ENCODE assay signal across 30 mouse cellular contexts in the genomic region with DNA sequence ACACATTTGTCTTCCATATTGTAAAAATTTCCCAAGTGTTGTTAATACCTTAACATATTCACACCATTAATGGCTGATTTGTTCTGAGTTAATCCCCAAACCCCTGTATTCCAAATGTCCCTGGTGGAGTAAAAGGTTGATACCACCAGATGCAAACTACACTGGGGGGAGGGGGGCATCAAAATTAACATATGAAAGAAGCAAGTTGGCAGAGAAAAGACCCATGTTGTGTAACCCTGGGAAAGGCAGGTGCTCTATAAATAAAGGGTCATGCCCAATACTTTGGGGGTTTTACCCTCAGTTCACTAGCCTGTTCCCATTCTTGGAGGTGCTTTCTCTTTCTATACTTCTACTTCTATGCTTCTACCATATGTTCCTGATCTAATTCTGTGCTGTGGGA.
A peak's percentile ranks its signal among the peaks of the same experiment; 100 is the strongest.
DNase-seq lines count a peak whose midpoint lies in the region; ATAC-seq and TF ChIP-seq lines count a peak whose summit lies in the region.
"Had no signal": no experiment of that assay in that cellular context is flagged by ENCODE, and none has a peak within 500 bp of the region (broad histone marks: within the 10 kb centered on the region; RNA-seq: fewer than 3 reads in every experiment).

No protein-coding gene starts in this region.

- H3K79me2 ChIP-seq in heart, adult 2 months (replicated peaks; ENCODE audit: control insufficient read depth, insufficient read depth, low read length) = no peaks in the 10 kb centered on the region

- H3K4me2 ChIP-seq in hindbrain, embryonic 12.5 days (replicated peaks) = no peak overlapping the region
- no peak overlapping the region for H3K4me2 ChIP-seq in hindbrain, embryonic 16.5 days (ENCODE audit: low read length)
- H3K4me2 ChIP-seq in neural tube, embryonic 11.5 days (ENCODE audit: low read depth) = no peak overlapping the region
- no peak overlapping the region for H3K4me2 ChIP-seq in neural tube, embryonic 15.5 days
- no peak overlapping the region for H3K4me2 ChIP-seq in midbrain, embryonic 14.5 days (ENCODE audit: low read length)
- H3K4me2 ChIP-seq: heart, embryonic 13.5 days; limb, embryonic 15.5 days; liver, embryonic 13.5 days had no signal

- intact Hi-C loops in heart, postnatal 25 days (cut with DNase I) = loop anchor here (10.0 kb wide), 1 partner anchor 116 kb away; no protein-coding TSS in a partner anchor
- intact Hi-C loops in heart, adult 2 months (cut with DNase I) = no loop called here

- no peak overlapping the region for H3K27ac ChIP-seq in hindbrain, embryonic 12.5 days
- no peak overlapping the region for H3K27ac ChIP-seq in hindbrain, embryonic 16.5 days (ENCODE audit: low read depth, low read length)
- no peak overlapping the region for H3K27ac ChIP-seq in neural tube, embryonic 11.5 days (ENCODE audit: low read depth, low read length)
- no peak overlapping the region for H3K27ac ChIP-seq in neural tube, embryonic 15.5 days (replicated peaks)
- H3K27ac ChIP-seq in midbrain, embryonic 14.5 days (replicated peaks; ENCODE audit: low read depth, low read length) = peak overlapping the region; percentile 47; the same call in 1 of the 2 replicates
- H3K27ac ChIP-seq in heart, adult 2 months = no peak overlapping the region
- H3K27ac ChIP-seq: gastrocnemius, adult 2 months; heart, embryonic 13.5 days; limb, embryonic 10.5 days; limb, embryonic 15.5 days; liver, embryonic 13.5 days; macrophage; stomach, postnatal 0 days had no signal

- TF ChIP-seq CTCF in heart, adult 2 months (IDR thresholded peaks at IDR 0.05) = no peak

- no peak for TF ChIP-seq EP300 in heart, adult 2 months (IDR thresholded peaks at IDR 0.05; ENCODE audit: insufficient read depth, low read depth, low read length)

- no peak overlapping the region for H3K4me3 ChIP-seq in hindbrain, embryonic 12.5 days
- H3K4me3 ChIP-seq in hindbrain, embryonic 16.5 days (ENCODE audit: low read length) = no peak overlapping the region
- H3K4me3 ChIP-seq in neural tube, embryonic 11.5 days (ENCODE audit: low read depth, low read length) = no peak overlapping the region
- no peak overlapping the region for H3K4me3 ChIP-seq in neural tube, embryonic 15.5 days (replicated peaks)
- H3K4me3 ChIP-seq in midbrain, embryonic 14.5 days (replicated peaks; ENCODE audit: low read depth, low read length) = no peak overlapping the region
- no peak overlapping the region for H3K4me3 ChIP-seq in heart, adult 2 months
- H3K4me3 ChIP-seq: gastrocnemius, adult 2 months; heart, embryonic 13.5 days; limb, embryonic 10.5 days; limb, embryonic 15.5 days; liver, embryonic 13.5 days had no signal

- peaks cover 21% of the 10 kb centered on the region for H3K4me1 ChIP-seq in hindbrain, embryonic 12.5 days
- H3K4me1 ChIP-seq in hindbrain, embryonic 16.5 days (ENCODE audit: control insufficient read depth, insufficient read depth, low read depth, low read length) = no peaks in the 10 kb centered on the region
- H3K4me1 ChIP-seq in neural tube, embryonic 11.5 days (ENCODE audit: control insufficient read depth, insufficient read depth, low read length) = peaks cover 5% of the 10 kb centered on the region
- H3K4me1 ChIP-seq in neural tube, embryonic 15.5 days = peaks cover 16% of the 10 kb centered on the region
- H3K4me1 ChIP-seq in midbrain, embryonic 14.5 days (ENCODE audit: control insufficient read depth, insufficient read depth, low read length) = peaks cover 11% of the 10 kb centered on the region
- H3K4me1 ChIP-seq in heart, adult 2 months (ENCODE audit: control insufficient read depth, insufficient read depth, low read length) = no peaks in the 10 kb centered on the region
- H3K4me1 ChIP-seq: limb, embryonic 10.5 days; liver, embryonic 13.5 days had no signal

- TF ChIP-seq POLR2A in heart, adult 2 months (IDR thresholded peaks at IDR 0.05; ENCODE audit: insufficient read depth, low read depth, low read length) = no peak

- no peaks in the 10 kb centered on the region for H3K27me3 ChIP-seq in hindbrain, embryonic 12.5 days
- no peaks in the 10 kb centered on the region for H3K27me3 ChIP-seq in hindbrain, embryonic 16.5 days (replicated peaks; ENCODE audit: control insufficient read depth, insufficient read depth, low read length)
- H3K27me3 ChIP-seq in neural tube, embryonic 11.5 days (ENCODE audit: control insufficient read depth, insufficient read depth, low read length) = no peaks in the 10 kb centered on the region
- H3K27me3 ChIP-seq in neural tube, embryonic 15.5 days (replicated peaks) = no peaks in the 10 kb centered on the region
- H3K27me3 ChIP-seq in midbrain, embryonic 14.5 days (ENCODE audit: control insufficient read depth, insufficient read depth, low read length) = no peaks in the 10 kb centered on the region
- no peaks in the 10 kb centered on the region for H3K27me3 ChIP-seq in heart, adult 2 months (ENCODE audit: control insufficient read depth, insufficient read depth, low read length)
- H3K27me3 ChIP-seq: heart, embryonic 13.5 days; limb, embryonic 15.5 days; liver, embryonic 13.5 days had no signal

- H3K9me3 ChIP-seq in hindbrain, embryonic 12.5 days (replicated peaks) = no peaks in the 10 kb centered on the region
- H3K9me3 ChIP-seq in hindbrain, embryonic 16.5 days (ENCODE audit: control insufficient read depth, low read length) = no peaks in the 10 kb centered on the region
- H3K9me3 ChIP-seq in neural tube, embryonic 11.5 days (ENCODE audit: control insufficient read depth, low read length) = no peaks in the 10 kb centered on the region
- H3K9me3 ChIP-seq in neural tube, embryonic 15.5 days (replicated peaks) = no peaks in the 10 kb centered on the region
- H3K9me3 ChIP-seq in midbrain, embryonic 14.5 days (ENCODE audit: control insufficient read depth, low read length) = no peaks in the 10 kb centered on the region
- H3K9me3 ChIP-seq: heart, embryonic 13.5 days; limb, embryonic 10.5 days; limb, embryonic 15.5 days; liver, embryonic 13.5 days had no signal

- peak; percentile 44 for ATAC-seq in hindbrain, embryonic 12.5 days (ENCODE audit: low FRiP score)
- ATAC-seq in hindbrain, embryonic 16.5 days = no peak
- ATAC-seq in neural tube, embryonic 11.5 days (ENCODE audit: insufficient read depth, low FRiP score, low TSS enrichment) = peak; percentile 43; the same call in 1 of the 2 replicates
- no peak for ATAC-seq in neural tube, embryonic 15.5 days (ENCODE audit: low FRiP score)
- ATAC-seq in midbrain, embryonic 14.5 days (ENCODE audit: low FRiP score, low TSS enrichment) = peak; percentile 46; the same call in 1 of the 2 replicates
- ATAC-seq: intestine, postnatal 0 days; lung, postnatal 0 days had no signal

- H3K36me3 ChIP-seq in hindbrain, embryonic 12.5 days = no peaks in the 10 kb centered on the region
- no peaks in the 10 kb centered on the region for H3K36me3 ChIP-seq in hindbrain, embryonic 16.5 days (ENCODE audit: control insufficient read depth, insufficient read depth, low read length)
- no peaks in the 10 kb centered on the region for H3K36me3 ChIP-seq in neural tube, embryonic 11.5 days (ENCODE audit: control insufficient read depth, insufficient read depth, low read length)
- H3K36me3 ChIP-seq in neural tube, embryonic 15.5 days = no peaks in the 10 kb centered on the region
- no peaks in the 10 kb centered on the region for H3K36me3 ChIP-seq in midbrain, embryonic 14.5 days (ENCODE audit: control insufficient read depth, insufficient read depth, low read length)
- H3K36me3 ChIP-seq in heart, adult 2 months (ENCODE audit: control insufficient read depth, insufficient read depth, low read length) = no peaks in the 10 kb centered on the region
- H3K36me3 ChIP-seq: heart, embryonic 13.5 days; limb, embryonic 10.5 days; limb, embryonic 15.5 days; liver, embryonic 13.5 days had no signal

- no peak for DNase-seq in neural tube, embryonic 11.5 days (ENCODE audit: low spot score)
- peak; percentile 45 for DNase-seq in midbrain, embryonic 14.5 days
- DNase-seq in heart, postnatal 25 days (ENCODE audit: low spot score) = no peak
- DNase-seq in heart, adult 2 months = no peak
- DNase-seq: adrenal gland, adult 8-10 months; B cell, adult 2 months; cerebellum, adult 8-10 months; cerebellum, postnatal 25 days; gastrocnemius, adult 2 months; gastrocnemius, postnatal 36 days; heart, adult 18-20 months; heart, postnatal 10 days; kidney, adult 9 months; kidney, postnatal 10 days; layer of hippocampus, postnatal 36 days; liver, embryonic 13.5 days; lung, adult 18-20 months; right cerebral cortex, postnatal 4 days; thymus, adult 18-20 months; thymus, postnatal 25 days had no signal

- H3K9ac ChIP-seq in hindbrain, embryonic 12.5 days = no peak overlapping the region
- H3K9ac ChIP-seq in hindbrain, embryonic 16.5 days (ENCODE audit: low read depth, low read length) = no peak overlapping the region
- H3K9ac ChIP-seq in neural tube, embryonic 11.5 days (ENCODE audit: low read length) = no peak overlapping the region
- H3K9ac ChIP-seq in neural tube, embryonic 15.5 days (replicated peaks) = no peak overlapping the region
- H3K9ac ChIP-seq in midbrain, embryonic 14.5 days (replicated peaks; ENCODE audit: low read length) = no peak overlapping the region
- H3K9ac ChIP-seq in heart, adult 2 months (ENCODE audit: low read depth, low read length) = no peak overlapping the region
- H3K9ac ChIP-seq: heart, embryonic 13.5 days; limb, embryonic 15.5 days; liver, embryonic 13.5 days had no signal

Comparison
In these comparisons a context has a peak if more than half of its experiments do, and no peak if none do; other contexts are left out.
1. ATAC-seq: peak in hindbrain, embryonic 12.5 days (single experiment), neural tube, embryonic 11.5 days (single experiment) and midbrain, embryonic 14.5 days (single experiment); none in hindbrain, embryonic 16.5 days (single experiment) and neural tube, embryonic 15.5 days (single experiment).